Mouse (Mus musculus): Measurements from ENCODE around the gene Atp1b4. TPM values are rescaled to one million over a fixed set of nuclear protein-coding genes. Genes with fewer than 3 reads are reported as not detected.
"Not testable (repeated sequence)": the region's sequence is repeated elsewhere in the genome, so short reads cannot be mapped to it uniquely, and the experiment has no call there.

Atp1b4 gene
- total RNA-seq (2021): not detected
- long read RNA-seq, experiment 1: 0 reads
- long read RNA-seq, experiment 2: 0 reads

GRCm38 (mm10) chrX:38315884-38316283, at the start of gene Atp1b4:
Atp1b4 (plus strand) TSS chrX:38316184.
- DNase-seq: no peak

GRCm38 (mm10) chrX:38308597-38308996, 7.4 kb upstream of the Atp1b4 start:
- peak; percentile 41 to 43 for DNase-seq

- no peak for DNase-seq
Observed at GRCm38 (mm10) chrX:38311054-38311453, 4.9 kb upstream of the Atp1b4 start.

- DNase-seq: peak in 1 of 2 experiments; percentile 15
Observed at GRCm38 (mm10) chrX:38312910-38313625, 2.9 kb upstream of the Atp1b4 start.

GRCm38 (mm10) chrX:38313626-38314210, 2.3 kb upstream of the Atp1b4 start:
- DNase-seq: peak; percentile 26 to 53

- DNase-seq: no peak
Observed at GRCm38 (mm10) chrX:38330695-38331406, 14.9 kb downstream of the Atp1b4 start.

- peak; percentile 62 to 65 for DNase-seq
Observed at GRCm38 (mm10) chrX:38334329-38335279, 18.6 kb downstream of the Atp1b4 start.

GRCm38 (mm10) chrX:38362016-38362415, 46.0 kb downstream of the Atp1b4 start:
- no peak for DNase-seq

GRCm38 (mm10) chrX:38364621-38365020, 48.6 kb downstream of the Atp1b4 start:
- not testable (repeated sequence) for DNase-seq

GRCm38 (mm10) chrX:38373169-38373568, 57.2 kb downstream of the Atp1b4 start:
- not testable (repeated sequence) for DNase-seq

Other genes starting within 250 kb of the Atp1b4 start
- not detected for gene Rhox10, start 249.7 kb upstream of the Atp1b4 start, total RNA-seq (2021)
- gene Rhox11, start 231.0 kb upstream of the Atp1b4 start, total RNA-seq (2021): not detected
- gene Rhox12, start 205.3 kb upstream of the Atp1b4 start, total RNA-seq (2021): not detected
- not detected for gene Rhox13, start 195.0 kb upstream of the Atp1b4 start, total RNA-seq (2021)
- gene Zbtb33, start 126.4 kb upstream of the Atp1b4 start, total RNA-seq (2021): 10 to 100 TPM; 30.4 to 34.2 TPM
- 10 to 100 TPM; 16.1 to 21.5 TPM for gene Tmem255a, start 63.7 kb upstream of the Atp1b4 start, total RNA-seq (2021)
- gene Lamp2, start 140.3 kb downstream of the Atp1b4 start, total RNA-seq (2021): 100 to 1,000 TPM; 259 to 268 TPM

Measured in adrenal gland, postnatal 36 days (tissue).